Mouse (Mus musculus): ENCODE results near the gene Epb41l3. TPM values are rescaled to one million over a fixed set of nuclear protein-coding genes. Genes with fewer than 3 reads are reported as not detected.

The Epb41l3 gene
- polyA plus RNA-seq, 1 experiment from 2014 or later, result 64.0 TPM

DNA sequence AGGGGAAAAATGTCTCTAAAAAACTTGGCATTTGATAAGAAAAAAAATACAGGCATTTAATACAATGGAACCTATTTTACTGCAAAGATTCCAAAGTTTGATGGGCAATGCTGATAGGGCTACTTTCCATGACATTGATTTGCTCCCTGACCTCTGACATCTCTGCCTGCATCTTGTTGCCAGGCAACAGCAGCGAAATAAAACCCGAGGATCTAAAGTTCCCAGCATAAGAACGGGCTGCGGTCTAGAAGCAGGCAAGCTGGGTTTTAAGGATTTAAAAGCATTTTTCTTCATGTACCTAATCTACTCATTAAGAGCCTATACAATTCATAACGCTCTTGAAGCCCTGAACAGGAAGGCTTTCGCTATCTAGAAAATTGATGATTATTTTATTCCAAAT is 54.0 kb downstream of the Epb41l3 start:
- WGBS, result 30% methylated on average over 6 of the region's 6 CpGs

DNA sequence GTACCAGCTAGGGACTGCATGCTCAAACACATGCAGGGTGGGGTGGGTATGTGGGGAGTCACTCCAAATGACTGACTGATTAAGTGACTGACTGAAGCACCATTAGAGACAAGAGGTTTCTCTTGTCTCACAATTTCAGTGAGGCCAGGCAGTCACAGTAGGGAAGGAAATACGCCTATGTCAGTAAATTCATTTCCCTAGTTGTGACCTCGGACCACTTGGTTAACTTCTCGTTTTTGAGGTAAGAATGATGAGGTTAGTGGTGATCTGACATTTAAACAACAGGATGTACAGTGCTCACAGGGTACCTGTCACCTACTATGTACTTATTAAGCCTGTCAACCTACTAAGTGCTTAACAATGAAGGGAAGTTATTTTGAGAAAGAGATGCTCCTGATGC is 67.5 kb downstream of the Epb41l3 start:
- DNase-seq (no peak), ATAC-seq (ENCODE audit: insufficient read depth) (no peak)
- H3K27me3 ChIP-seq (ENCODE audit: insufficient read depth, low read length), result no peaks in the 10 kb centered on the region
- 62% methylated on average over 3 of the region's 3 CpGs for WGBS
- no peak overlapping the region for H3K27ac ChIP-seq (ENCODE audit: low read depth)
- no peak overlapping the region for H3K9ac ChIP-seq
- no peak overlapping the region for H3K4me3 ChIP-seq (ENCODE audit: low read depth, low read length)
- no peak for TF ChIP-seq CTCF (IDR thresholded peaks at IDR 0.05; ENCODE audit: low read depth)
- H3K36me3 ChIP-seq (ENCODE audit: insufficient read depth), result no peaks in the 10 kb centered on the region
- H3K4me2 ChIP-seq, result no peak overlapping the region
- H3K9me3 ChIP-seq (ENCODE audit: low read depth, low read length), result no peaks in the 10 kb centered on the region
- no peaks in the 10 kb centered on the region for H3K4me1 ChIP-seq (ENCODE audit: insufficient read depth)

More for the DNA sequence above, 54.0 kb downstream of the Epb41l3 start:
- Histone ChIP-seq H3K4me3 (ENCODE audit: low read depth, low read length) (no peak overlapping the region), H3K9me3 (ENCODE audit: low read depth, low read length) (no peaks in the 10 kb centered on the region), H3K36me3 (ENCODE audit: insufficient read depth) (no peaks in the 10 kb centered on the region), H3K27ac (ENCODE audit: low read depth) (no peak overlapping the region), H3K9ac (no peak overlapping the region), H3K4me2 (no peak overlapping the region), H3K27me3 (ENCODE audit: insufficient read depth, low read length) (no peaks in the 10 kb centered on the region), H3K4me1 (ENCODE audit: insufficient read depth) (0 out of 2 replicates have a peak, but pooled peaks cover 3% of the 10 kb centered on the region)
- no peak for TF ChIP-seq CTCF (IDR thresholded peaks at IDR 0.05; ENCODE audit: low read depth)
- DNase-seq (no peak), ATAC-seq (ENCODE audit: insufficient read depth) (no peak)

DNA sequence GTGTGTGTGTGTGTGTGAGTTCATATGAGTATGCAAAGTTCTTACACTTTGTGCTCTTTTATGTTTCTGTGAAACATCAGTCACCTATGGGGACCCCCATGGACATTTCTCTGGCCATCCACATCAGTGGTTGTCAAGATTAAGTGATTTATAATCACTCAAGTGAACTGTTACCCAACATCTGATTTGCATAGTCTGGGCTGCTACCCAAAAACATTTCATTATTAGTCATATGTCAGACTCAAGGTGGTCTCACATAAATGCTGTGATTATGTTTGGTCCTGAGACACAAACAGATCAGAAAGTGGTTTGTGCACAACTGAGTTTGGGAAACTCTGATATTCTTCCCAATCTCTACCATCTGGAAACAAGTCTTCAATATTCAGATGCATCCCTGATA is 75.3 kb downstream of the Epb41l3 start:
- Histone ChIP-seq H3K27ac (ENCODE audit: low read depth) (no peak overlapping the region), H3K9ac (no peak overlapping the region), H3K4me2 (no peak overlapping the region), H3K4me3 (ENCODE audit: low read depth, low read length) (no peak overlapping the region), H3K4me1 (ENCODE audit: insufficient read depth) (no peaks in the 10 kb centered on the region), H3K36me3 (ENCODE audit: insufficient read depth) (no peaks in the 10 kb centered on the region), H3K27me3 (ENCODE audit: insufficient read depth, low read length) (no peaks in the 10 kb centered on the region), H3K9me3 (ENCODE audit: low read depth, low read length) (no peaks in the 10 kb centered on the region)
- DNase-seq (no peak), ATAC-seq (ENCODE audit: insufficient read depth) (no peak)
- no peak for TF ChIP-seq CTCF (IDR thresholded peaks at IDR 0.05; ENCODE audit: low read depth)

- no peak overlapping the region for H3K27ac ChIP-seq (ENCODE audit: low read depth)
- WGBS, result 25% methylated on average over 3 of the region's 3 CpGs
- DNase-seq (no peak), ATAC-seq (ENCODE audit: insufficient read depth) (no peak)
- no peaks in the 10 kb centered on the region for H3K9me3 ChIP-seq (ENCODE audit: low read depth, low read length)
- H3K36me3 ChIP-seq (ENCODE audit: insufficient read depth), result no peaks in the 10 kb centered on the region
- no peak overlapping the region for H3K9ac ChIP-seq
- peak; percentile 24; the same call in 1 of the 2 replicates for TF ChIP-seq CTCF (IDR thresholded peaks at IDR 0.05; ENCODE audit: low read depth)
- no peak overlapping the region for H3K4me2 ChIP-seq
- H3K4me3 ChIP-seq (ENCODE audit: low read depth, low read length), result no peak overlapping the region
- H3K27me3 ChIP-seq (ENCODE audit: insufficient read depth, low read length), result no peaks in the 10 kb centered on the region
- H3K4me1 ChIP-seq (ENCODE audit: insufficient read depth), result no peaks in the 10 kb centered on the region
Measured at GRCm38 (mm10) chr17:69151281-69151680, 75.8 kb downstream of the Epb41l3 start.

DNA sequence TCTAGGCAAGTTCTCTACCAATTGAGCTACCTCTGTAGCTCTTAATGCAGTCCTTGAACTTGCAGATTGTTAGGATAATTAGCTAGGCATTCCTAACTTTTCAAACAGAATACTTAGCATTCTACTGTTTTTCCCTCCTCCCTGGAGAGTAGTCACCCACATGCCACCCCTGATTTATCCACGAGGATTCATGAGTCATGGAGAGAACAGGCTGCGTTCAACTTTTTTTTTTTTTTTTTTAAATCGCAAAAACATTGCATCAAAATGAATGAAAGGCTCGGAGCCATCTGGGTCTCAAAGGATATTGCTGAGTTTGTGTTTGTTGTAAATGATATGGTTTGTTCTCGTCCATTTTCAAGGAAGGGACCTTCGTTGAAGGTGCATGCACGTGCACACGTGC is 79.6 kb downstream of the Epb41l3 start:
- ATAC-seq (ENCODE audit: insufficient read depth) (no peak), DNase-seq (no peak)
- H3K4me3 ChIP-seq (ENCODE audit: low read depth, low read length), result no peak overlapping the region
- H3K9ac ChIP-seq, result no peak overlapping the region
- no peaks in the 10 kb centered on the region for H3K4me1 ChIP-seq (ENCODE audit: insufficient read depth)
- no peaks in the 10 kb centered on the region for H3K36me3 ChIP-seq (ENCODE audit: insufficient read depth)
- TF ChIP-seq CTCF (IDR thresholded peaks at IDR 0.05; ENCODE audit: low read depth), result no peak
- WGBS, result 83% methylated on average over 8 of the region's 8 CpGs
- H3K27ac ChIP-seq (ENCODE audit: low read depth), result no peak overlapping the region
- H3K4me2 ChIP-seq, result no peak overlapping the region
- no peaks in the 10 kb centered on the region for H3K9me3 ChIP-seq (ENCODE audit: low read depth, low read length)
- 0 out of 2 replicates have a peak, but pooled peaks cover 4% of the 10 kb centered on the region for H3K27me3 ChIP-seq (ENCODE audit: insufficient read depth, low read length)

DNA sequence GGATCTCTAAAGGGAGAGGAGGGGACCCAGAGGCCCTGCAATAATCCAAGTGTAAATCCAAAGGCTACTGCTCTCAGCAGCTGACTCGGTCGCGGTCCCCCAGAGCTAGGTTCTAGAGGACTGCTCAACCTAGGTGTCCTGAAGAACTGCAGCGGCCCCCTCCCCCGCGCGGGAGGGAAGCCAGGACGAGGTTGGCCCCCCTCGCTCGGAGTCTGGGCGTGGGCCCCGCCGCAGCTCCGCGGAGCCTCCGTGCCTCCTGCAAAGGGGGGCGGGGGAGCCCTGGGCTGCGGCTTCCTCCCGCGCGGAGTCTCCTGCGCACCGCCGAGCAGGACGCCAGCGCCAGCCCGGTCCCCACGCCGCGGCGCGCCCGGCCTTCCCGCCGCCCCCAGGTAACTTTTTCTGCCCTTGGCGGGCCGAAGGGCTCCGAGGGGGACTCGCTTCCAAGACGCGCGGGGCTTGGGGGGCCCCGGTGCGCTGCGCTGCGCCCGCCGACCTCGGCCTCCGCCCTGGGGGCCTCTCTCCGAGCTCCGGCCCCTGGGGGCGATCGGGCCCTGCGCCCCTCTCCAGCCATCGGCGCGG is 81.1 kb downstream of the Epb41l3 start:
- H3K9me3 ChIP-seq (ENCODE audit: low read depth, low read length), result no peaks in the 10 kb centered on the region
- H3K4me1 ChIP-seq (ENCODE audit: insufficient read depth), result no peaks in the 10 kb centered on the region
- H3K36me3 ChIP-seq (ENCODE audit: insufficient read depth), result no peaks in the 10 kb centered on the region
- peak overlapping the region; percentile 76 for H3K27ac ChIP-seq (ENCODE audit: low read depth)
- peak overlapping the region; percentile 90 for H3K9ac ChIP-seq
- 0 out of 2 replicates have a peak, but pooled peaks cover 4% of the 10 kb centered on the region for H3K27me3 ChIP-seq (ENCODE audit: insufficient read depth, low read length)
- TF ChIP-seq CTCF (IDR thresholded peaks at IDR 0.05; ENCODE audit: low read depth), result no peak
- H3K4me3 ChIP-seq (ENCODE audit: low read depth, low read length), result peak overlapping the region; percentile 88
- peak overlapping the region; percentile 80 for H3K4me2 ChIP-seq
- ATAC-seq (ENCODE audit: insufficient read depth), result peak; percentile 88
- under 1% methylated on average over 57 of the region's 58 CpGs for WGBS
- DNase-seq, result peak; percentile 71

DNA sequence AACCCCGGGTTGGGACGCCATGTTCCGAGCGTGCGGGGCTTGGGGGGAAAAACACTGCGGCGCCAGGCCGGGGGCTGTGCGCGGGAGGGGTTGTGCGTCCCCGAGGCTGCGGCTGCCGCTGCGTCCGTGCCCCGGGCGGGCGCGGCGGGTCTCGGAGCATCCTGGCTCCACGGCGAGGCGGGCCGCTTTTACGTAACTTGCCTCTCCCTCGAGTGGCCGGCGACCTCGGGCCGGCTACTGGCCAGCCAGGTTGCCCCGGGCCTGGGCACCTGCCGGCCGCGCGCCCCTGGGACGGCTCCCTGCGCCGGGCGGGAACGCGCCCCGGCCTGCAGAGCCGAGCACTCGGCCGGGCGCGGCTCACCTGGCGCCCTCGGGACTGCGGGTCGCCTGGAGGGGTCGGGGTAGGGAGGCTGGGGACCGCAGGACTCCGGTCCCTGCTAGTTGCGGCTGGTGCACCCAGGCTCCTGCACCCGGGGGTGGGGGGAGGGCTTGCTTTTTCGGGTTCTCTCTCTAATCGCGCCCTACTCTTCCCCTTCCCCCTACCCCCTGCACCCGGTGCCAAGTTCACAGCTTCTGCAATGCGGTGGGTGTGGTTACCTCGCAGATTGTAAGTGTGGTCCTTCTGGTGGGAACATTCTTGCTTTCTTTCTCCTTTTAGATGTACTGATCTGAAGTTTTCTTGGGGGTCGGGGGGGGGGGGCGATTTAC is 81.8 kb downstream of the Epb41l3 start:
- H3K9me3 ChIP-seq (ENCODE audit: low read depth, low read length), result no peaks in the 10 kb centered on the region
- H3K4me2 ChIP-seq, result peak overlapping the region; percentile 80
- H3K27me3 ChIP-seq (ENCODE audit: insufficient read depth, low read length), result 0 out of 2 replicates have a peak, but pooled peaks cover 4% of the 10 kb centered on the region
- H3K4me1 ChIP-seq (ENCODE audit: insufficient read depth), result no peaks in the 10 kb centered on the region
- no peaks in the 10 kb centered on the region for H3K36me3 ChIP-seq (ENCODE audit: insufficient read depth)
- H3K27ac ChIP-seq (ENCODE audit: low read depth), result peak overlapping the region; percentile 76
- peak overlapping the region; percentile 88 for H3K4me3 ChIP-seq (ENCODE audit: low read depth, low read length)
- WGBS, result under 1% methylated on average over 65 of the region's 66 CpGs
- DNase-seq, result peak; percentile 48
- no peak for TF ChIP-seq CTCF (IDR thresholded peaks at IDR 0.05; ENCODE audit: low read depth)
- peak overlapping the region; percentile 90 for H3K9ac ChIP-seq
- peak; percentile 67 for ATAC-seq (ENCODE audit: insufficient read depth)

All from lung, embryonic 14.5 days (tissue).